Mouse (Mus musculus): ENCODE data around the gene Lsm11. TPM values are rescaled to one million over a fixed set of nuclear protein-coding genes. Genes with fewer than 3 reads are reported as not detected.

The Lsm11 gene
- polyA plus RNA-seq, 1 experiment from 2014 or later, result 11.0 TPM

DNA sequence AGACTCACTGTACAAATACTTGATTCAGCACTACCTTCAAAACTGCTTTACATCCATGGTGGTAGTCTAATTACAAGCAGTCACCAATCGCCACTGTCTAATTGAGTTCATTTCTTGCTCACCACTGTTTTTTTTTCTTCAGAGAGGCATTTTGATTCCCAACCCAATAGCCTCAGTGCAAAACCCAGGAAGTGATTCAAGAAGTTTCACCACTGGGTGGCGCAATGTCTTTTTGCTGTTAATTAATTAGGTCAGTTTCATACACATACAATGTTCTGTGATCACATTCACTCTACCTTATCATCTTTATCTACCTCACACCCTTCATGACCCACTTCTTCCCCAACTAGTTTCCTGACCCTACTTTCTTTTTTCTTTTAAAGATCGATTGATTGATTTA is 14.9 kb upstream of the Lsm11 start:
- H3K4me3 ChIP-seq, result no peak overlapping the region
- no peak overlapping the region for H3K27ac ChIP-seq
- no peaks in the 10 kb centered on the region for H3K4me1 ChIP-seq
- no peaks in the 10 kb centered on the region for H3K36me3 ChIP-seq
- H3K4me2 ChIP-seq (replicated peaks), result no peak overlapping the region
- no peak for ATAC-seq (ENCODE audit: insufficient number of reproducible peaks, insufficient read depth, low FRiP score, low TSS enrichment)
- no peaks in the 10 kb centered on the region for H3K27me3 ChIP-seq
- no peak overlapping the region for H3K9ac ChIP-seq
- H3K9me3 ChIP-seq, result no peaks in the 10 kb centered on the region
- WGBS, result 76% methylated on average over 3 of the region's 3 CpGs

- no peak within 1 kb of the TSS for H3K27ac ChIP-seq
Measured at GRCm38 (mm10) chr11:45955127-45955627, 10.4 kb upstream of the Lsm11 start, which contains the start of gene Thg1l. Gene Thg1l (minus strand): TSS chr11:45955494.

GRCm38 (mm10) chr11:45947491-45947890 is 2.8 kb upstream of the Lsm11 start:
- Histone ChIP-seq H3K4me2 (replicated peaks) (no peak overlapping the region), H3K27me3 (no peaks in the 10 kb centered on the region), H3K9me3 (no peaks in the 10 kb centered on the region), H3K4me1 (peaks cover 11% of the 10 kb centered on the region), H3K36me3 (peaks cover 10% of the 10 kb centered on the region), H3K27ac (no peak overlapping the region), H3K9ac (no peak overlapping the region), H3K4me3 (no peak overlapping the region)
- ATAC-seq (ENCODE audit: insufficient number of reproducible peaks, insufficient read depth, low FRiP score, low TSS enrichment), result no peak
- WGBS, result 78% methylated on average over 2 of the region's 2 CpGs

More at GRCm38 (mm10) chr11:45955127-45955627, 10.4 kb upstream of the Lsm11 start, which contains the start of gene Thg1l:
- H3K4me3 ChIP-seq, result peak within 1 kb of the TSS; percentile 52
- peaks cover 3% of the 10 kb centered on the region; the same call in 1 of the 2 replicates for H3K36me3 ChIP-seq
- no peaks in the 10 kb centered on the region for H3K9me3 ChIP-seq
- under 1% methylated on average over 32 of the region's 32 CpGs for WGBS
- H3K9ac ChIP-seq, result no peak within 1 kb of the TSS
- no peaks in the 10 kb centered on the region for H3K27me3 ChIP-seq
- H3K4me1 ChIP-seq, result no peaks in the 10 kb centered on the region
- H3K4me2 ChIP-seq (replicated peaks), result peak within 1 kb of the TSS; percentile 63
- ATAC-seq (ENCODE audit: insufficient number of reproducible peaks, insufficient read depth, low FRiP score, low TSS enrichment), result peak; percentile 97

DNA sequence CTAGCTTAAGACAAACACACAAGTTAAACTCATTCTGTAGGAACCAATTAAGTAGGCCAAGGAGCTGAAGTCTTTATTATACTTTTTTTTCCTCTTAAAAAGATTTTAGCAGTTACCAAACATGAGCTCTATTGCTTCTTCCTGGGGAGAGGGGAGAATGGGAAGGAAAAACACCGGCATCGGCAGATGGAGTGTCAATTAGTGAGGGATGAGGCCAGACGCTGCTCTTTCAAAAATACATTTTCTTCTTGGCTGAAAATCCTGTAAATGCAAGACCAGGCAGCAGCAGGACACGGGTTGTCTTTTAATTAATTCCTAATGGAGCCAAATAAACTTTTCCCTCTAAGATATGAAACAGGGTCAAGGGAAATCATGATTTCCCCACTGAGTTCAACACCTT is 2.1 kb upstream of the Lsm11 start:
- no peak overlapping the region for H3K4me2 ChIP-seq (replicated peaks)
- H3K36me3 ChIP-seq, result peaks cover 10% of the 10 kb centered on the region
- H3K27me3 ChIP-seq, result no peaks in the 10 kb centered on the region
- no peak overlapping the region for H3K4me3 ChIP-seq
- no peaks in the 10 kb centered on the region for H3K9me3 ChIP-seq
- no peak overlapping the region for H3K9ac ChIP-seq
- H3K4me1 ChIP-seq, result peaks cover 11% of the 10 kb centered on the region
- no peak overlapping the region for H3K27ac ChIP-seq
- ATAC-seq (ENCODE audit: insufficient number of reproducible peaks, insufficient read depth, low FRiP score, low TSS enrichment), result no peak
- 83% methylated on average over 4 of the region's 4 CpGs for WGBS

- peaks cover 11% of the 10 kb centered on the region for H3K4me1 ChIP-seq
- H3K9ac ChIP-seq, result peak overlapping the region; percentile 84
- peak; percentile 64 for ATAC-seq (ENCODE audit: insufficient number of reproducible peaks, insufficient read depth, low FRiP score, low TSS enrichment)
- H3K4me3 ChIP-seq, result peak overlapping the region; percentile 86
- 0 out of 2 replicates have a peak overlapping the region, but pooled peaks have one; percentile 36 for H3K27ac ChIP-seq
- H3K4me2 ChIP-seq (replicated peaks), result peak overlapping the region; percentile 93
- H3K9me3 ChIP-seq, result no peaks in the 10 kb centered on the region
- H3K36me3 ChIP-seq, result no peaks in the 10 kb centered on the region
- H3K27me3 ChIP-seq, result no peaks in the 10 kb centered on the region
- under 1% methylated on average over 49 of the region's 49 CpGs for WGBS
Measured at GRCm38 (mm10) chr11:45943891-45944642, 668 bp downstream of the Lsm11 start.

- 71% methylated on average over 7 of the region's 7 CpGs for WGBS
- Histone ChIP-seq H3K9ac (peak overlapping the region; percentile 84; the same call in 1 of the 2 replicates), H3K36me3 (no peaks in the 10 kb centered on the region), H3K4me2 (replicated peaks) (peak overlapping the region; percentile 93), H3K27me3 (no peaks in the 10 kb centered on the region), H3K27ac (no peak overlapping the region), H3K4me3 (peak overlapping the region; percentile 86), H3K4me1 (peaks cover 11% of the 10 kb centered on the region), H3K9me3 (no peaks in the 10 kb centered on the region)
- ATAC-seq (ENCODE audit: insufficient number of reproducible peaks, insufficient read depth, low FRiP score, low TSS enrichment), result no peak
Measured at GRCm38 (mm10) chr11:45943108-45943705, 1.5 kb downstream of the Lsm11 start.

GRCm38 (mm10) chr11:45942281-45942680 is 2.5 kb downstream of the Lsm11 start:
- Histone ChIP-seq H3K4me2 (replicated peaks) (no peak overlapping the region), H3K4me3 (no peak overlapping the region), H3K36me3 (peaks cover 4% of the 10 kb centered on the region), H3K9me3 (no peaks in the 10 kb centered on the region), H3K4me1 (peaks cover 11% of the 10 kb centered on the region), H3K27ac (no peak overlapping the region), H3K9ac (no peak overlapping the region), H3K27me3 (no peaks in the 10 kb centered on the region)
- no peak for ATAC-seq (ENCODE audit: insufficient number of reproducible peaks, insufficient read depth, low FRiP score, low TSS enrichment)
- WGBS, result 90% methylated on average over 7 of the region's 7 CpGs

DNA sequence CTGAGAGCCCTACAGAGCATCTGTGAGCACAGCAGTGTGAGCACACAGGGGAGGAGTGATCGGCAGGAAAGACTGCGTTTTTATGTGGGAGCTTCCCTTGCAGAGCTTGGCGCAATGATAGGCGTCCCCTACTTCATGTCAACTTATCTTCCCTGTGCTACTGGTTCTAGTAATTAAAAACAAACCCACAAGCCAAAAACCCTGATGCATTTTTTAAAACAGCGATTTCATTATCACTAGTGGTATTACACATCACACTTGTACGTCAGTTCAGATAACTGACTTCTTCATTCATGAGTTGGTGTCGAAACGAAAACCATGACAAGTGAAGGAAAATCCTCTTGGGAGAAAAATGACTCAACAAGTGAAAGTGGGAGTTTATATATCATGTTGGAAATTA is 5.8 kb downstream of the Lsm11 start:
- 92% methylated on average over 8 of the region's 8 CpGs for WGBS
- no peak overlapping the region for H3K4me2 ChIP-seq (replicated peaks)
- peaks cover 10% of the 10 kb centered on the region for H3K4me1 ChIP-seq
- no peaks in the 10 kb centered on the region for H3K27me3 ChIP-seq
- ATAC-seq (ENCODE audit: insufficient number of reproducible peaks, insufficient read depth, low FRiP score, low TSS enrichment), result no peak
- no peaks in the 10 kb centered on the region for H3K9me3 ChIP-seq
- H3K36me3 ChIP-seq, result peaks cover 22% of the 10 kb centered on the region
- no peak overlapping the region for H3K4me3 ChIP-seq
- no peak overlapping the region for H3K27ac ChIP-seq
- H3K9ac ChIP-seq, result no peak overlapping the region

- 98% methylated on average over 8 of the region's 8 CpGs for WGBS
- Histone ChIP-seq H3K9me3 (no peaks in the 10 kb centered on the region), H3K36me3 (peaks cover 37% of the 10 kb centered on the region), H3K9ac (no peak overlapping the region), H3K27ac (no peak overlapping the region), H3K4me2 (replicated peaks) (no peak overlapping the region), H3K4me1 (no peaks in the 10 kb centered on the region), H3K4me3 (no peak overlapping the region), H3K27me3 (no peaks in the 10 kb centered on the region)
- ATAC-seq (ENCODE audit: insufficient number of reproducible peaks, insufficient read depth, low FRiP score, low TSS enrichment), result no peak
Measured at GRCm38 (mm10) chr11:45937478-45937877, 7.3 kb downstream of the Lsm11 start.

GRCm38 (mm10) chr11:45932771-45933170 is 12.0 kb downstream of the Lsm11 start:
- 90% methylated on average over 10 of the region's 10 CpGs for WGBS
- H3K4me2 ChIP-seq (replicated peaks), result no peak overlapping the region
- H3K4me1 ChIP-seq, result no peaks in the 10 kb centered on the region
- no peak overlapping the region for H3K9ac ChIP-seq
- H3K27ac ChIP-seq, result no peak overlapping the region
- ATAC-seq (ENCODE audit: insufficient number of reproducible peaks, insufficient read depth, low FRiP score, low TSS enrichment), result no peak
- H3K9me3 ChIP-seq, result no peaks in the 10 kb centered on the region
- H3K4me3 ChIP-seq, result no peak overlapping the region
- peaks cover 47% of the 10 kb centered on the region for H3K36me3 ChIP-seq
- no peaks in the 10 kb centered on the region for H3K27me3 ChIP-seq

GRCm38 (mm10) chr11:45929541-45929940 is 15.2 kb downstream of the Lsm11 start:
- 84% methylated on average over 10 of the region's 10 CpGs for WGBS
- H3K36me3 ChIP-seq, result peaks cover 30% of the 10 kb centered on the region
- no peak overlapping the region for H3K27ac ChIP-seq
- ATAC-seq (ENCODE audit: insufficient number of reproducible peaks, insufficient read depth, low FRiP score, low TSS enrichment), result no peak
- no peak overlapping the region for H3K4me3 ChIP-seq
- H3K9ac ChIP-seq, result no peak overlapping the region
- no peaks in the 10 kb centered on the region for H3K4me1 ChIP-seq
- no peaks in the 10 kb centered on the region for H3K27me3 ChIP-seq
- no peaks in the 10 kb centered on the region for H3K9me3 ChIP-seq
- H3K4me2 ChIP-seq (replicated peaks), result no peak overlapping the region

DNA sequence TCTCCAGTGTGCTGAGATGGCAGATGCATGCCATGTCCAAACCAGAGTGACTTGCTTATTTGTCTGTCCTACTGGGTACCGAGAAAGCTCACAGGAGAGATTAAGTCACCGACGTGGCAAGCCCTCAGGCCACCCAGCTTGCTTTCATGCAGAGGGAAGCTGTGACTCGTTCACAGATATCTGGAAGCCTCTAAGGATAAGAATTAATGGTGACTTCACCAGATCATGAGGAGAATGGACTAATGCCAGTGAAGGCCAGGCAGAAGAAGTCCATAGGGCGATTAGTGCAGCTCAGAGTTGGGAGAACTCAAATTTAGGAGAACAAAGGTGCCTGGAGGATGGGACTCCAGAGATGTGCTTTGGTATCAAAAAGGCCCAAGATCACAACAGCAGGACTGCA is 17.3 kb downstream of the Lsm11 start:
- Histone ChIP-seq H3K9me3 (no peaks in the 10 kb centered on the region), H3K4me2 (replicated peaks) (no peak overlapping the region), H3K27me3 (no peaks in the 10 kb centered on the region), H3K36me3 (peaks cover 10% of the 10 kb centered on the region), H3K4me3 (no peak overlapping the region), H3K27ac (no peak overlapping the region), H3K4me1 (no peaks in the 10 kb centered on the region), H3K9ac (no peak overlapping the region)
- ATAC-seq (ENCODE audit: insufficient number of reproducible peaks, insufficient read depth, low FRiP score, low TSS enrichment), result no peak
- WGBS, result 63% methylated on average over 5 of the region's 5 CpGs

All from embryonic facial prominence, embryonic 12.5 days (tissue).